Comparison of ENCODE assay signal across 30 mouse cellular contexts in genomic region chr9:6182307-6182923, GRCm38 (mm10). TPM values are rescaled to one million over a fixed set of nuclear protein-coding genes. Genes with fewer than 3 reads are reported as not detected.
DNase-seq lines count a peak whose midpoint lies in the region; ATAC-seq and TF ChIP-seq lines count a peak whose summit lies in the region.
"Had no signal": no experiment of that assay in that cellular context is flagged by ENCODE, and none has a peak within 500 bp of the region (broad histone marks: within the 10 kb centered on the region; RNA-seq: fewer than 3 reads in every experiment).

No protein-coding gene starts in this region.

- ATAC-seq in liver, embryonic 14.5 days (ENCODE audit: insufficient read depth) = peak; percentile 37; the same call in 1 of the 2 replicates
- ATAC-seq in erythroid progenitor cell, adult 5-6 weeks (replicated peaks; ENCODE audit: low FRiP score, poor library complexity, severe bottlenecking) = peak; percentile 79
- peak; percentile 68 for ATAC-seq in megakaryocyte-erythroid progenitor cell, adult 5-6 weeks (replicated peaks; ENCODE audit: low FRiP score, low TSS enrichment, poor library complexity, severe bottlenecking)
- ATAC-seq: activated CD4-positive, CD25-positive, alpha-beta regulatory T cell, adult 4 months; CD4-positive, CD25-positive, alpha-beta regulatory T cell, adult 4 months; forebrain, embryonic 13.5 days; forebrain, embryonic 16.5 days; hindbrain, postnatal 0 days; inflammation-experienced regulatory T-cells, adult 6 months had no signal

- 0 out of 4 replicates have a peak, but pooled peaks cover 0 to 1% of the 10 kb centered on the region in 2 experiments for H3K4me1 ChIP-seq in liver, embryonic 14.5 days (replicated peaks; ENCODE audit: control insufficient read depth in 2 of 2, insufficient read depth in 2 of 2, low read length in 1 of 2)
- H3K4me1 ChIP-seq: embryonic facial prominence, embryonic 10.5 days; embryonic facial prominence, embryonic 13.5 days; forebrain, embryonic 10.5 days; forebrain, embryonic 13.5 days; heart, embryonic 12.5 days; heart, embryonic 15.5 days; hindbrain, embryonic 10.5 days had no signal

- TF ChIP-seq EP300 in liver, embryonic 14.5 days (IDR thresholded peaks at IDR 0.05; ENCODE audit: low read depth) = peak; percentile 42; the same call in 1 of the 2 replicates

- no peak overlapping the region for H3K4me3 ChIP-seq in liver, embryonic 14.5 days (ENCODE audit: insufficient read depth in 1 of 2, low read depth in 2 of 2, low read length in 2 of 2)
- H3K4me3 ChIP-seq: embryonic facial prominence, embryonic 10.5 days; embryonic facial prominence, embryonic 13.5 days; erythroblast, embryonic 14.5 days; forebrain, embryonic 10.5 days; forebrain, embryonic 13.5 days; heart, embryonic 12.5 days; heart, embryonic 15.5 days; hindbrain, embryonic 10.5 days had no signal

- no peak for TF ChIP-seq CTCF in liver, embryonic 14.5 days (IDR thresholded peaks at IDR 0.05; ENCODE audit: low read depth)

- H3K36me3 ChIP-seq in liver, embryonic 14.5 days (replicated peaks; ENCODE audit: control insufficient read depth, insufficient read depth, low read depth) = no peaks in the 10 kb centered on the region
- H3K36me3 ChIP-seq: embryonic facial prominence, embryonic 10.5 days; embryonic facial prominence, embryonic 13.5 days; forebrain, embryonic 10.5 days; heart, embryonic 12.5 days; heart, embryonic 15.5 days; hindbrain, embryonic 10.5 days had no signal

- WGBS in liver, embryonic 14.5 days (ENCODE audit: insufficient replicate concordance) = 52% methylated on average over 3 of the region's 3 CpGs

- H3K4me2 ChIP-seq in liver, embryonic 14.5 days (ENCODE audit: low read depth) = no peak overlapping the region
- H3K4me2 ChIP-seq: embryonic facial prominence, embryonic 13.5 days; forebrain, embryonic 13.5 days; heart, embryonic 12.5 days; heart, embryonic 15.5 days; hindbrain, embryonic 14.5 days had no signal

- no peak overlapping the region for H3K27ac ChIP-seq in liver, embryonic 14.5 days
- H3K27ac ChIP-seq: embryonic facial prominence, embryonic 10.5 days; embryonic facial prominence, embryonic 13.5 days; forebrain, embryonic 10.5 days; forebrain, embryonic 13.5 days; heart, embryonic 15.5 days; hindbrain, embryonic 10.5 days; hindbrain, embryonic 14.5 days; hindbrain, postnatal 0 days had no signal

- DNase-seq in liver, embryonic 14.5 days (ENCODE audit: low read depth in 3 of 3, low spot score in 3 of 3) = no peak
- DNase-seq in liver = no peak
- DNase-seq in layer of hippocampus, postnatal 10 days (ENCODE audit: low spot score in 2 of 2) = no peak
- DNase-seq in embryo, embryonic 11 days = no peak
- DNase-seq: adrenal gland, postnatal 10 days; adrenal gland, postnatal 36 days; cerebellum, adult 11 months; cerebellum, adult 2 months; cerebellum, adult 9-11 months; cerebellum, postnatal 25 days; gastrocnemius, postnatal 14 days; heart, adult 11 months; heart, postnatal 10 days; heart, postnatal 36 days had no signal

- no peaks in the 10 kb centered on the region for H3K9me3 ChIP-seq in liver, embryonic 14.5 days (ENCODE audit: control insufficient read depth, low read length)
- H3K9me3 ChIP-seq: embryonic facial prominence, embryonic 10.5 days; embryonic facial prominence, embryonic 13.5 days; forebrain, embryonic 10.5 days; forebrain, embryonic 13.5 days; heart, embryonic 12.5 days; heart, embryonic 15.5 days; hindbrain, embryonic 10.5 days had no signal

- H3K27me3 ChIP-seq in liver, embryonic 14.5 days (ENCODE audit: control insufficient read depth, insufficient read depth, low read length) = no peaks in the 10 kb centered on the region
- H3K27me3 ChIP-seq: embryonic facial prominence, embryonic 13.5 days; forebrain, embryonic 13.5 days; heart, embryonic 12.5 days; heart, embryonic 15.5 days had no signal

- no peak overlapping the region for H3K9ac ChIP-seq in liver, embryonic 14.5 days (replicated peaks)
- H3K9ac ChIP-seq: embryonic facial prominence, embryonic 13.5 days; forebrain, embryonic 13.5 days; heart, embryonic 12.5 days; heart, embryonic 15.5 days; hindbrain, embryonic 14.5 days had no signal

RNA-seq across cellular contexts. Expression of gene Pdgfd, which starts 14.0 kb away (rescaled TPM):
- 0.12 and 0.20 TPM in 2 replicates for polyA plus RNA-seq in liver, embryonic 14.5 days (2012; rRNA removed)
- polyA plus RNA-seq in liver, embryonic 14.5 days (2014; fragmentation: Nextera tagmentation; extraction: Ambion mirVana) = 0.45 and 0.66 TPM in 2 replicates
- total RNA-seq in erythroid progenitor cell, adult 5-6 weeks (2015; ENCODE audit: low replicate concordance) = 1.1 and 4.6 TPM in 2 replicates
- 1.4 and 3.0 TPM in 2 replicates for total RNA-seq in erythroid progenitor cell, adult 5-6 weeks (2017; ENCODE audit: low replicate concordance)
- 2.5 and 4.5 TPM in 2 replicates for total RNA-seq in megakaryocyte-erythroid progenitor cell, adult 5-6 weeks (2014; fragmentation: Nextera tagmentation)
- 4.2 and 6.4 TPM in 2 replicates for total RNA-seq in megakaryocyte-erythroid progenitor cell, adult 5-6 weeks (2017)
- 1 to 10 TPM; 3.0 to 3.8 TPM for total RNA-seq in layer of hippocampus, postnatal 10 days (2021)
- polyA plus RNA-seq: activated CD4-positive, CD25-positive, alpha-beta regulatory T cell, adult 4 months; CD4-positive, CD25-positive, alpha-beta regulatory T cell, adult 4 months; erythroblast, embryonic 14.5 days; inflammation-experienced regulatory T-cells, adult 6 months had no signal
